Mouse (Mus musculus) heart, adult 2 months (tissue): ENCODE measurements around the gene Rhobtb1. TPM values are rescaled to one million over a fixed set of nuclear protein-coding genes. Genes with fewer than 3 reads are reported as not detected.
A peak's percentile ranks its signal among the peaks of the same experiment; 100 is the strongest.

Source experiments
- DNase-seq, 2 experiments: peaks; one replicate each; pipeline ENCODE4 v3.0.0; 2021
- H3K27ac ChIP-seq: fragments of 200-600 bp; 2 replicates; pipeline ENCODE4 v1.8.1; 2022
- H3K27me3 ChIP-seq: fragments of 200-500 bp; 2 replicates; pipeline ENCODE4 v1.6.1; 2012; ENCODE audit warnings: mild to moderate bottlenecking, low read length, inconsistent platforms, mixed read lengths; ENCODE audit not compliant: control insufficient read depth, insufficient read depth
- H3K36me3 ChIP-seq: fragments of 200-500 bp; 2 replicates; pipeline ENCODE4 v1.6.1; 2012; ENCODE audit warnings: low read length, inconsistent platforms; ENCODE audit not compliant: control insufficient read depth, insufficient read depth
- H3K4me1 ChIP-seq: fragments of 200-500 bp; 2 replicates; pipeline ENCODE4 v1.6.1; 2011; ENCODE audit warnings: low read length; ENCODE audit not compliant: control insufficient read depth, insufficient read depth
- H3K4me3 ChIP-seq: fragments of 200-600 bp; 2 replicates; pipeline ENCODE4 v1.8.1; 2022
- H3K79me2 ChIP-seq: fragments of 200-500 bp; replicated peaks from 2 replicates; pipeline ENCODE4 v1.6.1; 2012; ENCODE audit warnings: mild to moderate bottlenecking, inconsistent platforms, low read length, moderate library complexity, mixed read lengths; ENCODE audit not compliant: control insufficient read depth, insufficient read depth
- H3K9ac ChIP-seq: fragments of 200-500 bp; 2 replicates; pipeline ENCODE4 v1.6.1; 2012; ENCODE audit warnings: low read depth, mild to moderate bottlenecking, control low read depth, inconsistent platforms, low read length, mixed read lengths
- CTCF ChIP-seq: fragments of 200-600 bp; IDR thresholded peaks from 2 replicates; pipeline ENCODE4 v1.8.1; 2022; ENCODE audit warnings: antibody characterized with exemption, mild to moderate bottlenecking, moderate library complexity
- EP300 ChIP-seq: fragments of 200-500 bp; IDR thresholded peaks from 2 replicates; pipeline ENCODE4 v1.6.1; 2011; ENCODE audit warnings: low read depth, low read length, control low read depth; ENCODE audit not compliant: insufficient read depth
- POLR2A ChIP-seq: fragments of 200-500 bp; IDR thresholded peaks from 2 replicates; pipeline ENCODE4 v1.6.1; 2011; ENCODE audit warnings: mild to moderate bottlenecking, low read depth, low read length, control low read depth; ENCODE audit not compliant: insufficient read depth
- WGBS: fragments of 180-500 bp; shearing (Covaris S2); methylation state at CpG from one replicate; pipeline ENCODE4 v1.1.7; 2018; 5-methylcytosine and 5-hydroxymethylcytosine counted together
- intact Hi-C: fragments of 180-260 bp; cut with DNase I; formaldehyde crosslinking; loops from one replicate; pipeline ENCODE4 v1.15.1; 2025
- polyA plus RNA-seq: library from polyadenylated mRNA; depleted of rRNA; stranded (reverse); fragments of >200 nt; gene quantifications from 2 replicates; pipeline ENCODE4 v1.2.3, GENCODE M21; 2012
- total RNA-seq, 2 experiments: library from RNA; stranded (reverse); gene quantifications; 2 replicates each; pipeline ENCODE4 v1.2.3; 2021

Rhobtb1 gene
- total and polyA plus RNA-seq, 3 experiments: 65.5 to 160 (median 123) TPM

DNA sequence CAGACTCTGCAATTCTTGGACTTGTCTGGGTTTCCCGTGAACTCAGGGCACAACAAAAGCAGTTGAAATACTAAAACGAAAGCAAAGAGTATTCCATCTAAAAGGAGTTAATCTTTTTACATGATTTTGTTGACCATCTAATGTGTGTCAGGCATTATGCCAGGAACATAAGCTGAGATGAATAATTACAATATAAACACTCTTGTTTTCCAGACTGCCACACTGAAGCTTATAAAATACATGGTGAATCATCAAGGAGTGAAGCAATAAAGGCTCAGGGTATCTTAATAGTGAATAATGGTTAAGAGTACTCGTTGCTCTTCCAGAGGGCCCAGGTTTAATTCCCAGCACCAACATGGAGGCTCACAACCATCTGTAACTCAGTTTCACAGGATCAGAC is 29.8 kb downstream of the Rhobtb1 start:
- peaks cover 2% of the 10 kb centered on the region; the same call in 1 of the 2 replicates for H3K4me1 ChIP-seq
- H3K27ac ChIP-seq: no peak overlapping the region
- TF ChIP-seq CTCF: no peak
- no peak for TF ChIP-seq EP300
- no peak for TF ChIP-seq POLR2A
- H3K27me3 ChIP-seq: no peaks in the 10 kb centered on the region
- no peak overlapping the region for H3K4me3 ChIP-seq
- DNase-seq: no peak
- no peaks in the 10 kb centered on the region for H3K36me3 ChIP-seq
- WGBS: 72% methylated on average over 3 of the region's 3 CpGs
- H3K79me2 ChIP-seq: no peaks in the 10 kb centered on the region
- no peak overlapping the region for H3K9ac ChIP-seq
- intact Hi-C loops: no loop called here

DNA sequence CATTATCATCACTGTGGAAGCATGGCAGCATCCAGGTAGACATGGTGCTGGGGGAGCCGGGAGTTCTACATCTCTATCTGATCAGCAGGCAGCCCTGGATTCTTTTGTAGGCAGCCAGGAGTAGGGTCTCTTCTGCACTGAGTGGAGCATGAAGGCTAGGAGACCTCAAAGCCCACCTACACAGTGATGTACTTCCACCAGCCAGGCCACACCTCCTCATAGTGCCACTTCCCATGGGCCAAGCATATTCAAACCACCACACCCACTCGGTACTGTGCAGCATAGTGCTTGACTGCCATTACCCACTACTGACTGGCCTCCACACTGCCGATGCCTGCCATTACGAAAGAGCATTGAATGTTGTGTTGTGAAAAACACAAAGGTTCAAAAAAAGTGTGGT is 33.7 kb downstream of the Rhobtb1 start:
- Histone ChIP-seq H3K4me3 (no peak overlapping the region), H3K27me3 (no peaks in the 10 kb centered on the region), H3K36me3 (no peaks in the 10 kb centered on the region), H3K27ac (peak overlapping the region; percentile 69), H3K9ac (no peak overlapping the region), H3K79me2 (no peaks in the 10 kb centered on the region), H3K4me1 (peaks cover 2% of the 10 kb centered on the region; the same call in 1 of the 2 replicates)
- no peak for DNase-seq
- intact Hi-C loops: no loop called here
- TF ChIP-seq CTCF (no peak), EP300 (no peak), POLR2A (no peak)
- 93% methylated on average over 4 of the region's 4 CpGs for WGBS

DNA sequence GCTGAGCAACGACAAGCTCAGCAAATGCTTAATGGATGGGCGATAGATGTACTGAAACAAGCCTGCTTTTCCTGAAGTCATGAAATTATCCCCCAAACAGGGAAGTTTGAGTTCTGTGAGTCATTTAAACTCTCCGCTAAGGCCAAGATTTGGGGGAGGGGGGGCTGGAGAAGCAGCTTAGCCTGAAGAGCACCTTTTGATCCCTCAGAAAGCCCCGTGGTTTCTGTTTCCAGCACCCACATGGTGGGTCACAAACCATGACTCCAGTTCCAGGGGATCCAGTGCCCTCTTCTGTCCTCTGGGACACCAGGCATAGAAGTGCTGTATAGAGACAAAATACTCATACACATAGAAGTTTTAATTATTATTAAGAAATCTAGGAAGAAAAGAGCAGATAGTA is 34.2 kb downstream of the Rhobtb1 start:
- peaks cover 2% of the 10 kb centered on the region; the same call in 1 of the 2 replicates for H3K4me1 ChIP-seq
- H3K27ac ChIP-seq: peak overlapping the region; percentile 69
- intact Hi-C loops: no loop called here
- WGBS: 69% methylated on average over 4 of the region's 4 CpGs
- no peaks in the 10 kb centered on the region for H3K36me3 ChIP-seq
- H3K27me3 ChIP-seq: no peaks in the 10 kb centered on the region
- H3K4me3 ChIP-seq: 0 out of 2 replicates have a peak overlapping the region, but pooled peaks have one; percentile 46
- H3K9ac ChIP-seq: no peak overlapping the region
- TF ChIP-seq CTCF (no peak), EP300 (no peak), POLR2A (no peak)
- no peaks in the 10 kb centered on the region for H3K79me2 ChIP-seq
- DNase-seq: peak; percentile 19 to 40

DNA sequence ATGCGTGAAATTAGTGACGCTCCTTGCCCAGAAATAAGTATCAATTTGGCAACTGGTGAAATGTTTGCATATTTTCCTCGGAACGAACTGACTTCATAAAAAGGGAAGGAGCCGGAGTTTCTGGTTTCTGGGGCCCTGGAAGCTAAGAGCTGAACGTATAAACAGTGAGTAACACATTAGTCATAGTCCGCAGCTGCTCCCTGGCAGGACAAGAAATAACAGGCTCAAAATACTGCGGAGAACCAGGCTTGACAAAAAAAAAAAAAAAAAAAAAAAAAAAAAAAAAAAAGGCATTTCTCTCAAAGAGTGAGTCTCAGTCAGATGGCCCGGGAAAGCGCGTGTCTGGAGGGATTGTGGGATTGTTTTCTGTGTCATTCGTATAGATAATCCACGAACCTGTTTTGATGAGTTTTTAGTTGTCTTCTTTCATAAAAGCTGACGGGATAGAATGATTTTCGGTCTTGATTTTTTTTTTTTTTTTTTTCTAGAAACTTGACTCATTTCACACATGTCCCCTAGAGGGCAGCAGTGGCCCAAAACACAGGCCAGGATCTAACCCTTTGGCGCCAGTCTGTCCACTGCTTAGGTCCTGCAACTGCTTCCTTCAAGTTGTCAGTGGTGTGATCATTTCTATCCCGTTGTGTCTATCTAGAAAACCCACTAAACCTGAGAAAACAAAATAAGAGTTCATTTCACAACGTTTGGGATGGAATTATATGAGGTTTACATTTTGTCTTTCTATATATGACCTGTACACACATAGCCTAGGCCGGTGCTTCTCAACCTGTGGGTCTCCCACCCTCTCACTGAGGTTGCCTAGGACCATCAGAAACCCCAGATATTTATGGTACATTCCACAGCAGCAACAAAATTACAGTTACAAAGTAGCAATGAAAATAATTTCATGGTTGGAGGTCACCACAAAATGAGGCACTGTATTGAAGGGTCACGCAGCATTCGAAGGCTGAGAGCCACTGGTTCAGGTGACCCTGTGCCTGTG is 35.0 kb downstream of the Rhobtb1 start:
- TF ChIP-seq EP300 (0 out of 2 replicates have a peak, but pooled peaks have one; percentile 53), POLR2A (no peak), CTCF (peak; percentile 88)
- no peaks in the 10 kb centered on the region for H3K27me3 ChIP-seq
- H3K4me1 ChIP-seq: peaks cover 2% of the 10 kb centered on the region; the same call in 1 of the 2 replicates
- WGBS: 17% methylated on average over 21 of the region's 21 CpGs
- peak overlapping the region; percentile 57 for H3K9ac ChIP-seq
- H3K4me3 ChIP-seq: peak overlapping the region; percentile 46
- H3K79me2 ChIP-seq: no peaks in the 10 kb centered on the region
- peak; percentile 70 to 73 for DNase-seq
- peak overlapping the region; percentile 69 for H3K27ac ChIP-seq
- H3K36me3 ChIP-seq: no peaks in the 10 kb centered on the region
- intact Hi-C loops: loop anchor here (1.0 to 2.0 kb wide), 3 partner anchors 27 to 135 kb away; partner anchors contain the start of gene A930033H14Rik

DNA sequence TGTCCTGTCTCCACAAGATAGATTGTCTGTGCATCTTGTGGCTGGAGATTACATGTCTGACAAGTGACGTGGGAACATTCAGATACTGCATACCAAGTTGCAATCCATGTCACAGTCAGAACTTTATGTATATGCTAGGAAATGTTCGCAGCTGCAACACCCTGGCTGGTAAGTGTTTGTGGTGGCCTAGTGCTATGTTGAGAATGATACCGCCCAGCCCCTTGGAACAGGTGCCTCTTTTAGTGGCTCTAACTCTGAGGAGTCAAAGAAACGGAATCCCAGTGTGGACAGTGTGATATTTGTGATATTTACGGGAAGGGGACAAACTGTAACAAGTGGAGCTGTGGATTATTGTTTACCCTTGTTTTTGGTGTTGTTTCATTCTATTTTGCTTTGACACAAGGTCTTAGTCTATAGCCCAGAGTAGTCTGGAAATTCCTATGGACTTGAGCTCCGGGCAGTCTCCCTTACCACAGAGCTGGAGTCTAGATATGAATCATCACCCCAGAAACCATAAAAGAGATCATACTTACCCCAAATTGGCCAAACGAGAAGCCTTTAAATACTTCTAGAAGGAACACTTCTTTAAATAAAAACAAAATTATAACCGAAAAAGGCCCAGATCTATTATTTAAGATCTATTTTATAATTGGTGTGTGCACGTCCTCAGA is 36.7 kb downstream of the Rhobtb1 start:
- peaks cover 2% of the 10 kb centered on the region; the same call in 1 of the 2 replicates for H3K4me1 ChIP-seq
- no peak overlapping the region for H3K9ac ChIP-seq
- TF ChIP-seq EP300: no peak
- TF ChIP-seq POLR2A: no peak
- TF ChIP-seq CTCF: no peak
- no peak overlapping the region for H3K4me3 ChIP-seq
- intact Hi-C loops: loop anchor here (2.0 kb wide), 1 partner anchor 25 kb away; the partner anchor contains the start of gene A930033H14Rik
- no peaks in the 10 kb centered on the region for H3K27me3 ChIP-seq
- no peaks in the 10 kb centered on the region for H3K79me2 ChIP-seq
- 83% methylated on average over 9 of the region's 9 CpGs for WGBS
- no peak for DNase-seq
- no peak overlapping the region for H3K27ac ChIP-seq
- H3K36me3 ChIP-seq: no peaks in the 10 kb centered on the region
